Comparison of ENCODE assay signal across 8 mouse cellular contexts in the genomic region with DNA sequence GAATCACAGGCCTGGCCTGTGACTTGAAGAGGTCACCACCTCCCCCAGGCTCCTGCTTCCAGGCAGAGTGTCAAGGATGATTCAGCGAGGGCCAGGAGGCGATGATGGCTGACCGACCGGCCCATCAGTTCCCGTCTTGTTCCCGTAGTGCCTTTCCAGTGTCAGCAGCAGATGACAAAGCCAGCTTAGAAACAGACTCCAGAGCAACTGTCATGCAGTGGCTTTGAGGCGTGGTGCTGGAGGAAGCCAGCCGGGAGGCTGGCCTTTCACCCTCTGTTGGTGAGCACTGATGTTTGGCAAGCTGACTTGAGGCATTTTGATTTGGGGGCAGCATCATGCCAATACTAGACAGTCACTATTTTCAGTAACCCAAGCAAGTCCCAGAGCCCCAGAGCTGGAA. TPM values are rescaled to one million over a fixed set of nuclear protein-coding genes. Genes with fewer than 3 reads are reported as not detected.
A peak's percentile ranks its signal among the peaks of the same experiment; 100 is the strongest.
DNase-seq lines count a peak whose midpoint lies in the region; ATAC-seq and TF ChIP-seq lines count a peak whose summit lies in the region.

No protein-coding gene starts in this region.

- no peaks in the 10 kb centered on the region for H3K36me3 ChIP-seq in liver, adult 2 months (ENCODE audit: control insufficient read depth, insufficient read depth, low read length)
- peaks cover 26% of the 10 kb centered on the region for H3K36me3 ChIP-seq in liver, embryonic 12.5 days
- H3K36me3 ChIP-seq in macrophage (ENCODE audit: inconsistent target) = peaks cover 3% of the 10 kb centered on the region; the same call in 1 of the 2 replicates

- WGBS in liver, adult 2 months = 22% methylated on average over 8 of the region's 8 CpGs
- WGBS in liver, embryonic 12.5 days (ENCODE audit: insufficient replicate concordance) = 38% methylated on average over 8 of the region's 8 CpGs
- 13% methylated on average over 8 of the region's 8 CpGs for WGBS in macrophage (ENCODE audit: missing documents)

- no peak for ATAC-seq in liver, embryonic 12.5 days

- no peak overlapping the region for H3K4me2 ChIP-seq in liver, embryonic 12.5 days

- H3K27me3 ChIP-seq in liver, adult 2 months (ENCODE audit: control insufficient read depth, insufficient read depth, low read length) = no peaks in the 10 kb centered on the region
- peaks cover 75% of the 10 kb centered on the region for H3K27me3 ChIP-seq in liver, embryonic 12.5 days (replicated peaks)

- no peak overlapping the region for H3K9ac ChIP-seq in liver, adult 2 months (ENCODE audit: low read depth, low read length)
- no peak overlapping the region for H3K9ac ChIP-seq in liver, embryonic 12.5 days

- H3K4me1 ChIP-seq in liver, adult 2 months (ENCODE audit: control insufficient read depth, insufficient read depth, low read length) = peaks cover 40% of the 10 kb centered on the region
- peaks cover 98% of the 10 kb centered on the region for H3K4me1 ChIP-seq in liver, embryonic 12.5 days

- intact Hi-C loops in gastrocnemius, postnatal 36 days (cut with DNase I) = no loop called here

- no peak overlapping the region for H3K4me3 ChIP-seq in liver, adult 2 months (ENCODE audit: insufficient read depth, low read depth, low read length)
- H3K4me3 ChIP-seq in liver, embryonic 12.5 days = no peak overlapping the region
- H3K4me3 ChIP-seq in macrophage (ENCODE audit: inconsistent target) = no peak overlapping the region

- no peak for TF ChIP-seq CTCF in liver, adult 2 months (IDR thresholded peaks at IDR 0.05; ENCODE audit: low read depth, low read length)

- peak; percentile 70 for DNase-seq in adrenal gland, adult 2 months
- no peak for DNase-seq in adrenal gland, postnatal 4 days (ENCODE audit: low spot score in 2 of 2)
- peak; percentile 80 for DNase-seq in liver, adult 2 months (ENCODE audit: extremely low read depth, low read depth, low spot score)
- DNase-seq in gastrocnemius, postnatal 36 days = peak; percentile 32 to 34
- DNase-seq in frontal cortex, postnatal 36 days (ENCODE audit: low spot score in 2 of 2) = no peak
- DNase-seq in frontal cortex, postnatal 25 days (ENCODE audit: low spot score in 2 of 2) = no peak

- no peaks in the 10 kb centered on the region for H3K9me3 ChIP-seq in liver, embryonic 12.5 days (replicated peaks)

- H3K27ac ChIP-seq in liver, adult 2 months (replicated peaks; ENCODE audit: insufficient read depth, low read depth, low read length) = peak overlapping the region; percentile 67
- no peak overlapping the region for H3K27ac ChIP-seq in liver, embryonic 12.5 days
- peak overlapping the region; percentile 38 for H3K27ac ChIP-seq in macrophage

- H3K79me2 ChIP-seq in liver, adult 2 months (ENCODE audit: control insufficient read depth, insufficient read depth, low read length) = peaks cover 12% of the 10 kb centered on the region; the same call in 1 of the 2 replicates
- H3K79me2 ChIP-seq in macrophage (ENCODE audit: inconsistent target) = peaks cover 88% of the 10 kb centered on the region

- TF ChIP-seq POLR2A in liver, adult 2 months (IDR thresholded peaks at IDR 0.05; ENCODE audit: extremely low read depth, insufficient read depth, low read length) = no peak

RNA-seq across cellular contexts. Expression of a gene that starts 6.3 kb away (rescaled TPM):
- 100 to 1,000 TPM; 106 to 160 TPM for total RNA-seq in adrenal gland, adult 2 months (2021)
- polyA plus RNA-seq in adrenal gland, adult 2 months (2012; rRNA removed) = 193 and 277 TPM in 2 replicates
- 100 to 1,000 TPM; 105 to 116 TPM for total RNA-seq in adrenal gland, postnatal 4 days (2021)
- 2.4 and 2.9 TPM in 2 replicates for total RNA-seq in liver, adult 2 months (2014; rRNA removed)
- polyA plus RNA-seq in liver, adult 2 months (2012; rRNA removed) = 9.7 and 14.8 TPM in 2 replicates
- polyA plus RNA-seq in liver, embryonic 12.5 days (2016; fragmentation: Nextera tagmentation; extraction: Ambion mirVana) = 7.7 and 8.2 TPM in 2 replicates
- 1 to 10 TPM; 6.3 to 7.0 TPM for total RNA-seq in gastrocnemius, postnatal 36 days (2021)
- total RNA-seq in macrophage (2018; cell fraction: chromatin; rRNA removed) = 100 to 1,000 TPM in 13 of 26 experiments, 10 to 100 TPM in 13; 45.3 to 345 (median 100) TPM
- total RNA-seq in macrophage (2018; cell fraction: cytosol; rRNA removed) = 10 to 100 TPM; 27.7 to 77.5 (median 41.6) TPM
- 100 to 1,000 TPM in 4 of 26 experiments, 10 to 100 TPM in 22; 59.9 to 295 (median 75.3) TPM for total RNA-seq in macrophage (2018; cell fraction: nucleus; rRNA removed)
- polyA plus RNA-seq in macrophage (2018) = 31.3 to 59.0 TPM (median 39.4 TPM) in 3 replicates

Comparison
In these comparisons a context has a peak if more than half of its experiments do, and no peak if none do; other contexts are left out.
1. DNase-seq: peak in adrenal gland, adult 2 months (single experiment), liver, adult 2 months (single experiment) and gastrocnemius, postnatal 36 days (2 of 2); none in adrenal gland, postnatal 4 days (0 of 2), frontal cortex, postnatal 36 days (0 of 2) and frontal cortex, postnatal 25 days (0 of 2).
2. RNA of a gene that starts 6.3 kb away (total RNA-seq): 106 to 160 TPM in adrenal gland, adult 2 months and 105 to 116 TPM in adrenal gland, postnatal 4 days; 6.3 to 7.0 TPM in gastrocnemius, postnatal 36 days and 2.4 to 2.9 TPM in liver, adult 2 months; every median in the first group is over 10 times any median in the second.